Mouse (Mus musculus) layer of hippocampus, adult 8-10 months (tissue): Measurements from ENCODE around the gene Rab6a. TPM values are rescaled to one million over a fixed set of nuclear protein-coding genes. Genes with fewer than 3 reads are reported as not detected.
"Not testable (repeated sequence)": the region's sequence is repeated elsewhere in the genome, so short reads cannot be mapped to it uniquely, and the experiment has no call there.

Experiments
- DNase-seq, 2 experiments: peaks; one replicate each; pipeline ENCODE4 v3.0.0; 2022; ENCODE audit warnings: low spot score in 2 of 2
- total RNA-seq, 4 experiments: library from RNA; stranded (reverse); gene quantifications; 2 replicates each; pipeline ENCODE4 v1.2.4; 2022

The Rab6a gene
- 100 to 1,000 TPM; 340 to 373 (median 364) TPM for total RNA-seq

GRCm38 (mm10) chr7:100607214-100608129 is at the start of gene Rab6a:
Gene Rab6a, plus strand, starts transcription at chr7:100607410.
- DNase-seq: peak; percentile 97

GRCm38 (mm10) chr7:100559331-100559730 is 47.9 kb upstream of the Rab6a start:
- DNase-seq: no peak

GRCm38 (mm10) chr7:100561861-100562587 is 45.2 kb upstream of the Rab6a start:
- DNase-seq: no peak

GRCm38 (mm10) chr7:100567238-100567637 is 40.0 kb upstream of the Rab6a start:
- DNase-seq: not testable (repeated sequence)

GRCm38 (mm10) chr7:100569907-100570306 is 37.3 kb upstream of the Rab6a start:
- no peak for DNase-seq

GRCm38 (mm10) chr7:100570930-100571715 is 36.1 kb upstream of the Rab6a start:
- DNase-seq: no peak

GRCm38 (mm10) chr7:100572061-100572460 is 35.1 kb upstream of the Rab6a start:
- DNase-seq: no peak

- DNase-seq: no peak
Measured at GRCm38 (mm10) chr7:100572704-100573103, 34.5 kb upstream of the Rab6a start.

- DNase-seq: peak; percentile 29 to 36
Measured at GRCm38 (mm10) chr7:100578794-100579193, 28.4 kb upstream of the Rab6a start.

GRCm38 (mm10) chr7:100582235-100582634 is 25.0 kb upstream of the Rab6a start:
- DNase-seq: no peak

- peak; percentile 83 to 89 for DNase-seq
Measured at GRCm38 (mm10) chr7:100582727-100583236, 24.4 kb upstream of the Rab6a start.

- DNase-seq: no peak
Measured at GRCm38 (mm10) chr7:100589816-100590215, 17.4 kb upstream of the Rab6a start.

- DNase-seq: no peak
Measured at GRCm38 (mm10) chr7:100590504-100590844, 16.7 kb upstream of the Rab6a start.

- DNase-seq: peak; percentile 74 to 80
Measured at GRCm38 (mm10) chr7:100590845-100591521, 16.2 kb upstream of the Rab6a start.

GRCm38 (mm10) chr7:100591522-100591852 is 15.7 kb upstream of the Rab6a start:
- no peak for DNase-seq

GRCm38 (mm10) chr7:100593349-100593748 is 13.9 kb upstream of the Rab6a start:
- DNase-seq: no peak

- peak in 1 of 2 experiments; percentile 37 for DNase-seq
Measured at GRCm38 (mm10) chr7:100600211-100600610, 7.0 kb upstream of the Rab6a start.

- DNase-seq: peak; percentile 45 to 53
Measured at GRCm38 (mm10) chr7:100608130-100608741, 1.0 kb downstream of the Rab6a start, which contains the start of gene Mrpl48. Gene Mrpl48, minus strand, starts transcription at chr7:100608301.

GRCm38 (mm10) chr7:100608910-100609309 is 1.7 kb downstream of the Rab6a start:
- no peak for DNase-seq

GRCm38 (mm10) chr7:100616121-100616857 is 9.1 kb downstream of the Rab6a start:
- no peak for DNase-seq
